Comparison of ENCODE assay signal across 8 mouse cellular contexts in the genomic region with DNA sequence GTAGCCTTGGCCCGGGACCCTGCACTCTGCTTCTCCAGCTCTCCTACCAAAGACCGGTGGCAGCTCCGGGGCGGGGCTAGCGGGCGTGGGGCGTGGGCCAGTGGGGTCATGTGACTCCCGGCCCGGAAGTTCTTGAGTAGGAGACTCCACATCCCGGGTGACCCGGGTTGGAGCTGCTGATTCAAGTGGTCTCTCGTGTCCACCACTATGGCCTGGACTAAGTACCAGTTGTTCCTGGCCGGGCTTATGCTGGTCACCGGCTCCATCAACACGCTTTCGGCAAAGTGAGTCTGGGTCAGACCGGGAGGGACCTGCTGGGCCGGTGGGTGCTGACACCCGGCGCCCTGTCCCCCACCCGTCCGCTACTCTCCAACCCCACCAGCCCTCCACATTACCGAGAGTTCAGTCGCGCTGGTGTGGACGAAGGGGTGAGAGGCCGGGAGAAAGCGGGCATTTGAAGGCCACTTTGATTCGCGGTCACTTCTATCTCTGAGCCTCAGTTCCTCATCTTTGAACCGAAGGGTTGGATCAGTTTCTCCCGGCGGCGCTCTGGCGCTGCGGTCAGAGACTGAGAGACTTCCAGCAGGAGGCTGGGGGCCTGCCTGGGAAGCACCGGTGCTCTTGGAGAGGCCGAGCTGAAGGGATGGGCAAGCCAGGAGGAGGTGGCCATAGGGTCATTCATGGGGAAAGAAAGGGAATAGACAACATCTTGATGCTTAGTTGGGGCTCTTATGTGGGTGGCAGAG. TPM values are rescaled to one million over a fixed set of nuclear protein-coding genes. Genes with fewer than 3 reads are reported as not detected.
DNase-seq lines count a peak whose midpoint lies in the region; ATAC-seq and TF ChIP-seq lines count a peak whose summit lies in the region.

TSS of gene Slc35f6 (plus strand) at position 119 of the 746 bp plus-strand sequence.

- WGBS in forebrain, postnatal 0 days: 2% methylated on average over 38 of the region's 38 CpGs
- WGBS in lung, embryonic 16.5 days: under 1% methylated on average over 38 of the region's 38 CpGs

- H3K9ac ChIP-seq in forebrain, postnatal 0 days: peak within 1 kb of the TSS; percentile 66
- H3K9ac ChIP-seq in lung, embryonic 16.5 days (ENCODE audit: low read length): peak within 1 kb of the TSS; percentile 85

- ATAC-seq in G1E (ENCODE audit: extremely low read depth, insufficient number of reproducible peaks, low FRiP score, poor library complexity, severe bottlenecking): peak; percentile 89
- peak; percentile 97 for ATAC-seq in forebrain, postnatal 0 days
- peak; percentile 95 for ATAC-seq in lung, embryonic 16.5 days (ENCODE audit: low read depth)

- peak within 1 kb of the TSS; percentile 67 for H3K27ac ChIP-seq in forebrain, postnatal 0 days (ENCODE audit: low read depth, low read length)
- peak within 1 kb of the TSS; percentile 81 for H3K27ac ChIP-seq in lung, embryonic 16.5 days (ENCODE audit: low read length)

- peak; percentile 93 for DNase-seq in G1E (ENCODE audit: low spot score)
- DNase-seq in cerebellum, adult 18-20 months: peak; percentile 93 to 96
- DNase-seq in forebrain, postnatal 0 days: peak; percentile 88
- peak; percentile 96 for DNase-seq in heart, postnatal 4 days
- peak; percentile 87 for DNase-seq in layer of hippocampus, adult 9-10 months (ENCODE audit: low spot score)
- peak; percentile 81 for DNase-seq in ovary, postnatal 10 days (ENCODE audit: low spot score)
- DNase-seq in thymus, postnatal 10 days (ENCODE audit: low spot score in 2 of 2): peak; percentile 87 to 90

- no peaks in the 10 kb centered on the region for H3K9me3 ChIP-seq in G1E (replicated peaks)
- H3K9me3 ChIP-seq in forebrain, postnatal 0 days (ENCODE audit: low read length): no peaks in the 10 kb centered on the region
- H3K9me3 ChIP-seq in lung, embryonic 16.5 days (ENCODE audit: control insufficient read depth, low read length): no peaks in the 10 kb centered on the region

- H3K4me2 ChIP-seq in forebrain, postnatal 0 days (ENCODE audit: low read depth): peak within 1 kb of the TSS; percentile 89
- H3K4me2 ChIP-seq in lung, embryonic 16.5 days (ENCODE audit: low read depth, low read length): peak within 1 kb of the TSS; percentile 95

- peaks cover 27% of the 10 kb centered on the region for H3K4me1 ChIP-seq in G1E (ENCODE audit: insufficient read depth, low read depth, low read length)
- H3K4me1 ChIP-seq in forebrain, postnatal 0 days (ENCODE audit: insufficient read depth): peaks cover 4% of the 10 kb centered on the region; the same call in 1 of the 2 replicates
- peaks cover 10% of the 10 kb centered on the region; the same call in 1 of the 2 replicates for H3K4me1 ChIP-seq in lung, embryonic 16.5 days (replicated peaks; ENCODE audit: control insufficient read depth, insufficient read depth, low read length)

- peaks cover 41% of the 10 kb centered on the region for H3K36me3 ChIP-seq in G1E (replicated peaks)
- peaks cover 13% of the 10 kb centered on the region; the same call in 1 of the 2 replicates for H3K36me3 ChIP-seq in forebrain, postnatal 0 days (ENCODE audit: insufficient read depth)
- H3K36me3 ChIP-seq in lung, embryonic 16.5 days (ENCODE audit: control insufficient read depth, insufficient read depth, low read length): 0 out of 2 replicates have a peak, but pooled peaks cover 3% of the 10 kb centered on the region

- H3K27me3 ChIP-seq in G1E (ENCODE audit: insufficient read depth, low read length): peaks cover 4% of the 10 kb centered on the region
- H3K27me3 ChIP-seq in forebrain, postnatal 0 days (ENCODE audit: insufficient read depth, low read length): no peaks in the 10 kb centered on the region
- no peaks in the 10 kb centered on the region for H3K27me3 ChIP-seq in lung, embryonic 16.5 days (ENCODE audit: control insufficient read depth, insufficient read depth, low read depth, low read length)

- no peak for TF ChIP-seq CTCF in G1E (IDR thresholded peaks at IDR 0.05; ENCODE audit: low read depth, low read length)
- no peak for TF ChIP-seq CTCF in forebrain, postnatal 0 days (IDR thresholded peaks at IDR 0.05; ENCODE audit: low read depth)

- H3K4me3 ChIP-seq in G1E (ENCODE audit: low read depth, low read length): peak within 1 kb of the TSS; percentile 97
- H3K4me3 ChIP-seq in forebrain, postnatal 0 days (ENCODE audit: low read depth, low read length): peak within 1 kb of the TSS; percentile 76
- peak within 1 kb of the TSS; percentile 92 for H3K4me3 ChIP-seq in lung, embryonic 16.5 days (ENCODE audit: low read length)

RNA-seq across cellular contexts. Expression of gene Slc35f6, which starts in this region (rescaled TPM):
- total RNA-seq in G1E (2014; fragmentation: Nextera tagmentation) (10.1 and 10.6 TPM in 2 replicates), G1E (2017) (11.9 and 13.0 TPM in 2 replicates)
- 14.2 and 15.3 TPM in 2 replicates for polyA plus RNA-seq in G1E (2012)
- total RNA-seq in forebrain, postnatal 0 days (2014; rRNA removed): 31.5 and 48.7 TPM in 2 replicates
- 19.2 and 24.3 TPM in 2 replicates for polyA plus RNA-seq in forebrain, postnatal 0 days (2015; fragmentation: Nextera tagmentation; extraction: Ambion mirVana)
- total RNA-seq in heart, postnatal 4 days (2021): 10 to 100 TPM; 35.1 to 38.5 TPM
- 26.9 and 28.2 TPM in 2 replicates for polyA plus RNA-seq in lung, embryonic 16.5 days (2015; fragmentation: Nextera tagmentation; extraction: Ambion mirVana)

Comparison
In these comparisons a context has a peak if more than half of its experiments do, and no peak if none do; other contexts are left out.
1. Peak in every context shown above with its lines: DNase-seq, ATAC-seq, H3K4me3 ChIP-seq and H3K27ac ChIP-seq.